Mouse (Mus musculus): ENCODE results near the gene Robo1.

The Robo1 gene

DNA sequence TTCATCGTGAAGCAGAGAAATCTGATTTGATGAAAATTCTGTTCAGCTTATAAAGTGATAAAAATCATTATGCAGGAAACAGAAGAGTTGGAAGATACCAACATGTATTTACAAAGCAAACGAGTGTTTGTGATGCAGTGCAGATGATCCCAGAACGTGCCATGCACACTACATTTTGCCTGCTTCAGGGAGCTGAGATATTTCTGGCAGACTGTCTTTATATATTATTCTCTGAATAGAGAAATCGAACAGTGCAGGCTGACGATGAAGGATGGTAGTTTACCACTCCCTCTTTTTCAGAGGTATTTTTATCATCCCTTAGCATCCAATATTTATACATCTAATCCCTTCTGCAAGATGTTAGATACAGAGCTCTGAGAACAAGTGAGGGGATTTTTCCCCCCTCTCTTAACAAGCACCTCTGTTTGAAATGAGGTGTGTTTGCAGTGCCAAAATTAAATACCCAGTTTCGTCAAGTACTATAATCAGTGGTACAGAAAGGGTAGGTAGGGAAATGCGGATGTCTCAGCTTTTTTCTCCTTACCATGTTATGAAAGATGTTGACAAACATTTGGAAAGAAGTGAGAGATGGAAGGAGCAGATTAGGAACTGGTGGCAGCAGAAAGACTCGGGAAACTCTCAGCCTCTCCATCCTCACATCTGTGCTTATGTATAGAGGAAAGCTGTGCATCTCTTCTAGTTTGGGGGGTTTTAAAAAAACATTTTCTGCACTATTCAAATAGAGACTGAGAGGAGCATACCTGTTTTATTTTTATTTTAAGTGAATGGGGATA is at the start of gene Robo1:
TSS of gene Robo1 (plus strand) at position 770 of the 794 bp plus-strand sequence.
- DNase-seq (ENCODE audit: low read depth, low spot score): no peak

DNA sequence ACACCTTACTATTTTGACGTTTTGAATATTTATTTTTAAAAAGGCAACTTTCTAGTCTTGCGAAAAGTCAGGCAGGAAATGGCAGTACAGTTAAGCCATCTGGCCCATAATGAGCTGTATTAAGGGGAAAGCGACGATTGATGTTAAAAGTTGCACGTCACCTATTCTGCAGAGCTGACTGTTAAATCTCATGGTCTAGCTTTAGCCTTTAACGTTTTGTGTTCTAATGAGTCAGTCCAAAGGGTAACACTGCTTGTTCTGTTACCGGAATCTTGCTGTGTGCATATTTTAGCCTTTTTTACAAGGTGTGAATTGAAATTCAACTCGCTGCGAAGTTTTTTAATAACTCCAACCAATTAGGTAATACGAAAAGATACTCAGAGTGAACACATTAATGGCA is 40.3 kb upstream of the Robo1 start:
- DNase-seq (ENCODE audit: low read depth, low spot score): no peak

DNA sequence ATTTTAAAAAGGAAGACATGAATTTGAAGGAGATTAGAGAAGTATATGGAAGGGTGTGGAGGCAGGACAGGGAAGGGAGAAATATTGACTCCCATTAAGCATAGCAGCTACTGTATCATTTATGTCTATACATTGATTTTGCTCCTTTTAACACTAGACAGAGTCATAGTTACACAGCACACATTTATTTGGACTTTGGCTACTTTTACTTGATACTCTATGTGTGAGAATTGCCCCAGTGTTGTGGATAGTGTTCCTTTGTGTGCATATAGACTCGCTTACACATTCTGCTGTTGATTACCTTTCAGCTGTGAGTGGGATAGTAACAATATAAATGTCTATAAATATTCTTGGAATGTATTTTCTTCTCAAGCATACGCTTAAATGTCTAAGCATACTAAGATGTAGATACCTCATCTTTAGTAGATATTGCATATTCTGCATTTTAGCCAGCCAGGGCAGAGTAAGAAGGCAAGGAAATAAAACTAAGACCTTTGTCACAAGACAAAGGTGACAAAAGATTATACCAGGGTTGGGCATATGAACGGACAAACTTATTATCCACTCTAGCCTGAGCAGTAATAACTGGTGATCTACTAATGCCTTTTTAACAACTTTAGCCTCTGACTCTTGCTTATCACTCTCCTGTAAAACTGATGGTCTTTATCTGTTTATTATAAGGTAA is 31.6 kb upstream of the Robo1 start:
- no peak for DNase-seq (ENCODE audit: low read depth, low spot score)

DNA sequence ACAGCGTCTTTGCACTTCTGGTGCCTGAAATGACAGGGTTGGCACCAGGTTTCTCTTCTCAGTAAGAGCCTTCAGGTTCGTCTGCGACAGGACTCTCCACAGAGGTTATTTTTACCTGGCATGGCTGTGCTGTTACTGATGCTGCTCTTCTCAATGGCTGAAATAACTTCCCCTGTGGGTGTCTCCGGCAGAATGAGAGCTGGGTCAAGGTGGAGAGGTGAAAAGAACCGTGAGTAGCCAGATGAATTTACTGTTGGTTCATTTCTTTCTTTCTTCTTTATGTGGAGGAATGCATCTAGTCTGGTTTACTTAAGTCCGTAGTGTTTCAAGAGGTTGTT is 194 bp downstream of the Robo1 start:
- no peak for DNase-seq (ENCODE audit: low read depth, low spot score)

DNA sequence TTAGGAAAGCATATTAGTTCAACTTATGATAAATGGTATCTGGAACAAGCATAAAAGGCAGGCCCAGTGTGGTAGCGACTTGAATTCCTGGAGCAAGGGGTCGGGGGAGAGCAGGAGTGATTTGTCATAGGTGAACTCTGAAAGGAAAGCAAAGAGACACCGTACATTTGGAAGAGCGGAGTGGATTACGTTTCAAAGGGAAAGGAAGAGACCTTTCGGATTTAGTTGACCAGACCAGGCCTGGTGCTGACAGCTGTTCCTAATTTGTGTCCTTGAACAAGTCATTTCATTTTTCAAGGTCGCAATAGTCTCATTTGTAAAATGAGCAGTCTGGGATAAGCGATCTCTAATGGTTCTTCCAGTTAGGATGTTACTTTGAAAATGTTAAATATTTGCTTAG is 19.2 kb downstream of the Robo1 start:
- DNase-seq (ENCODE audit: low read depth, low spot score): no peak

DNA sequence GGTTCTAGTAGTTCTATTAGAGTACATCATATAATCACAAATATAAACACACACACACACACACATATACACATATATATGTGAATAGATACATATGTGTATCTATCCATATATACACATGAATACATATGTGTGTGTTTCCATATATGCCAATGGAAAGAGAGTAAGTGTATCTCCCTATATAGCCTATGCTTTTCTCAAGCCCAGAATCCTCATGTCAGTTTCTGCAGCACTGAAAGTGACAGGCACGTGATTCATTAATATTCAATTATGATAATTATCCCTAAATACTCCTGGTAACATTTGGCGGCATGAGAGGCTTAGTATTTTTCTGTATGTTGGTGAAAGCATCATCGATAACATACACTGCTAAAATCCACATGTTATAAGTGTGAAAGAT is 20.5 kb downstream of the Robo1 start:
- DNase-seq (ENCODE audit: low read depth, low spot score): no peak

DNA sequence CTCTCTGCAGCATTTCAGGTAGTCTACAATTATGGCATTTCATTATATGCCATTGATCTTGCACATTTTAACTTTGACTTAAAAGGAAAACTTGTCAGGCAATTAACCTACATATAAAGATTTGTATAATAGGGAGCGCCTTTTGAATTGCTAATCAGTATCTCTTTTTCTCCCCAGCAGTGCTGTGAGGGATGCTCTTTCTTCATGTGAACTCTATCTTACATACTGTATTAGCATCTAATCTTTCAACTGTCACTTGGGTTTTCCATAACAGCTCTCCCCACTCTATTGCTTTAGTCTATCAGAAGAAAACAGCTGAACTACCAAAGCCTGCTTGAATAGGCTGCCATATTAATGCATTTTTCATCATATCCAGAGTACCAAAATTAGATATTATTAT is 29.7 kb downstream of the Robo1 start:
- no peak for DNase-seq (ENCODE audit: low read depth, low spot score)

DNA sequence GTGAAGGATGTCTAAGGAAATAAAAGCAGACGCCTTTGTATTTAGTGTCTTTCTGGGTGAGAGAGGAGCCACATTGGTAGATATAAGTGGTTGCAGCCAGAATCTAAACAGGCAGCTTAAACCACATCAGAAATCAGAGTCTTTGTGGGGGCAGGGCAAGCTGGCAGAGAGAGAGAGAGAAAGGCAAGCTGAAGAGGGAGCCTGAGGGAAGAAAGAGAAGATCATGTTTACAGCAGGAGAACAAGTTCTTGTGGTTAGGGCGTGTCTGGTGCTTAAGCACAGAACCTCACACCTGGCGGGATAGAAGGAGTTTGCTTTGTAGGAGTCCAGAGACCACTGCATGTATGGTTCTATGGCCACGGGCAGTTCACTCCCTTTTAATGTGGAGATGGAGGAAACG is 42.3 kb downstream of the Robo1 start:
- DNase-seq (ENCODE audit: low read depth, low spot score): no peak

DNA sequence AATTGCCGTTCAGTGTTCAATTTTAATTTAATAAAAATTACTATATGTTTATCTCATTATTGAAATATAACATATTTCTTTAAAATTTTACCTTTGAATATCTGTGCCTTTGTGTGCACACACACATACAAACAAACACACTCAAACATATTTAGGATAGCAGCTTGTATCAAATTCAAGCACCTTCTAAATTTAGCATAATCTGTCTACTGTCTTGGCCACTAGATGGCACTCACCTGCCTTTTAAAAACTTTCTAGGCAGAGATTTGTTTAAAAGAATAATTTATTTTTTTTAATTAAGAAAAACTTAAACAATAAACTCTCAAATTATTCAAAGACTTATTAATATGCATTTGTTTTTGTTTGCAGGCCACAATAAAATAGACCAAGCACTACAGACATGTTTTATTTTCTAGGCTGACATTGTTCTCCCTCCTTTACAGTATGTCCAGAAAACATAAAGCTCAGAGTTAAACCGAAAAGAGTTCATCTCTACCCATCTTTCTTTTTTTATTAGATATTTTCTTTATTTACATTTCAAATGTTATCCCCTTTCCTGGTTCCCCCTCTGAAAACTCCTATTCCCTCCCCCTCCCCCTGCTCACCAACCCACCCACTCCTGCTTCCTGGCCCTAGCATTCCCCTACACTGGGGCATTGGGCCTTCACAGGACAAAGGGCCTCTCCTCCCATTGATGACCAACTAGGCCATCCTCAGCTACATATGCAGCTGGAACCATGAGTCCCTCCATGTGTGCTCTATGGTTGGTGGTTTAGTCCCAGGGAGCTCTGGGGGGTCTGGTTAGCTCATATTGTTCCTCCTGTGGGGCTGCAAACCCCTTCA is 48.6 kb downstream of the Robo1 start:
- DNase-seq (ENCODE audit: low read depth, low spot score): peak; percentile 4

DNA sequence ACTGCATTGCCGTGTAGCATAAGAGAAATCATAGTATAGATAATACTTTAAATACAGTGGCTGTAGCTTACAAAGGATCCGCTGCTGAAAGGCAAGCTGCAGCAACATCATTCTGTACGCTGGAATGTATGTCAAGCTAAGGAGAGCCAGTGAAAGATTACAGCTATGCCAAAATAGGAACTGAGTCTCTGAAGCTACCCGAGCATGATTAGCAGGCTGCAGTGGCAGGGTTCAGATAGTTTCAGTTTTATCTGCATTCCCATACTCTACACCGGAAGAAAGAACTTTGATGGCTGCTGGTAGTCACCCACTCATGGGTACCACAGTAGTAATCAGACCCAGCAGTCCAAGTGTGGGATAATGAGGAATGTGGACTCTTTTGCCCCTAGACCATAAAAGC is 68.8 kb downstream of the Robo1 start:
- no peak for DNase-seq (ENCODE audit: low read depth, low spot score)

DNA sequence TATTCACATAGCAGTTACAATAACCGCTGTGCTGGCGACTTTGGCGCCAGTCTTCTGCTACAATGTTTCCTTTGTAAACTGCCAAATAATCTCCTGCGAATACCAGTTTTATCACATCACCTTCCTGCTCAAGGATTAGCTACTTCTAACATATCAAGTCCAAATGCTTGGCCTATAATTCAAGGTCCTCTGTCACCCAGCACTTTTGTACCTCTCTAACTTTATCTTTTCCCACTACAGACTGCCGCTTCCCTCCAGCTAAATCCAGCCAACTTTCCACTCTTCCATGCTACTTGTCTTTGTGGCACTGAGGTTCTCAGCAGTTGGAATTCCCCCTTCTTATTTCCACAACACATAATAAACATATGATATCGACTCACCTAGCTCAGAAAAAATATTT is 73.7 kb downstream of the Robo1 start:
- no peak for DNase-seq (ENCODE audit: low read depth, low spot score)

DNA sequence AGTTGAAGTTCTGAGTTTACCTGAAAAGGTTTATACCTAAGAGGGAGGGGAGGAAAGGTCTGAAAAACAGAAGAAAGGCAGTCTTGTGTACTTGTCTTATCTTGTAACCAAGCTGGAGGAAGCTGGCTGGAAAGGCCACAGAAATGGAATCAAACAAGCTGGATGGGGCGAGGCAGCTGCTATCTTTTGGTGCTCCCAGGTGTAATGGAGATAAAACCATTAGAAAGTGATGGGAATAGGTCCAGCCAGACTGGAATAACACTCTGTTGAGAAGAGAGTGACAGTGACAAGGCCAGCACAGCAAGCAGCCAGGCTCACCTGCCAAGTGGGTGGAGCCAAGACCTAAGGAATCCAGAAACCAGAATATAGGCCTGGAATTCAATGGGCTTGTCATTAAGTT is 75.5 kb downstream of the Robo1 start:
- no peak for DNase-seq (ENCODE audit: low read depth, low spot score)

DNA sequence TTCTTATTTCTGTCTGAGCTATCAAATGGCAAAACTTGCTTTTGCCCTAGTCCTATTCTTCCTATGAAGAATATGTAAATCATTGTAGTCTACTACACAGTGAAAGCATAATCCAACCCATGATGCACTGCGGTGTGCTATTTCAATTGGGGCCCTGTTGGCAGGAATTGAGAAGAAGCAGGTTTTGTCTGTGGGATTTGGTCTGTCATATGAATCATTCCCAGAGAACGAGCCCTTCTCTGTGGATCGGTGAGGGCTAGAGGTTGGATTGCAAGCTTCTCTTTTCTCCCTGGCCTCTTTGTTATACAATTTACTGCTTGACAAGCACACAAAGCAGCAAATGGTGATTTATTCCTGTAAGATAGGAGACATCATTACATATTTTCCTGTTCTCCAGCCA is 85.4 kb downstream of the Robo1 start:
- no peak for DNase-seq (ENCODE audit: low read depth, low spot score)

DNA sequence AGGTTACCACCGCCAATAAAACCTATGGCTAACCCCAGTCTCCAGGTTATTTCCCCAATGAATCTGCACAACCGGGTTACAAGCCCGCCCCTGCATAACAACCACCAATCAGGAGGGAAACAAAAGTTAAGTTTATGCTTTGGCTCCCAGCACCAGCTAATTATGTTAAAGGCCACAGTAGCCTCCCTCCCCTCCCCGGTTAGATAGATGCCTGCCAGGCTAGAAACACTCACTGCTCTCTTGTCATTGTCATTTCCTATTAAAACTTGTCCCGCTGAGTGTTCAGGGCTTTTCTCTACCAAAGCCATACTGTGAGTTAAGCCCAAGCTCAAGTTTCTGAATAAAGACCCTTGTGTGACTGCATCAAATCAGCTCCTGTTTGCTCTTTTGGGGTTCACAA is 90.7 kb downstream of the Robo1 start:
- no peak for DNase-seq (ENCODE audit: low read depth, low spot score)

DNA sequence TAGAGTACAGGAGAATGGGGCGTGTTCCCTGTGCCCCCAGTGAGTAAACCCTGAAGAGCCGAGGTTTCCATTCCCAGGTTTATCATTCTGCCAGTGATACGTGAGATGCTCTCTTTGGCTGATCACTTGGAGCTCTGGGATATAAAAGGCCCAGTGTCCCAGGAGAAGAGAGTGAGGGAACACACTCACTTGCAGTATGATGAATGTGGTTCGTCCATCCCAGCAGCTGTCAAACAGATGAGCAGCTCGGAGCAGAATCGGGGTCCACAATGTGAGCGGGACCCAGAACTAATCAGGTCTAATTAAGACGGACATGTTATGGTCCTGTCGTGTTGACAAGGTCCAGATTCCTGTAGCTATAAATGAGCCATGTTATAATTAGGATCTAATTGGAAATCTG is 94.3 kb downstream of the Robo1 start:
- DNase-seq (ENCODE audit: low read depth, low spot score): no peak

DNA sequence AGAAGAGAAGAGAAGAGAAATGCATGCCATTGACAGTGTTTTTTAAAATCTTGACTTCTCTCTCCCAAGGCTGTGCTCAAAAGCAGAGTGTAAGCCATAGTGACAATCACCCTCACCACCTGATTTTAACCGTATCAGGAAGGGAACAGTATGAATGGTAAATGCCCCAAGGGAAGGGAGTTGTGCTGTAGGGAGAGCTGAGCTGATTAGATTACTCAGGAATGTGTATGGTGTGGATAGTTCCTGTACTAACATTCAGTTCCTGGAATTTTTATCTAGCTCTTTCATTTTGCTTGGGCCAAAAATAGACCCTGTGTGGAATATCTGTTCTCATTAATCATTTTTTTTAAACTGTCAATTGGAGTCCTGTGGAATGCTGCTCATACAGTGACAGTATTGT is 101.7 kb downstream of the Robo1 start:
- no peak for DNase-seq (ENCODE audit: low read depth, low spot score)

DNA sequence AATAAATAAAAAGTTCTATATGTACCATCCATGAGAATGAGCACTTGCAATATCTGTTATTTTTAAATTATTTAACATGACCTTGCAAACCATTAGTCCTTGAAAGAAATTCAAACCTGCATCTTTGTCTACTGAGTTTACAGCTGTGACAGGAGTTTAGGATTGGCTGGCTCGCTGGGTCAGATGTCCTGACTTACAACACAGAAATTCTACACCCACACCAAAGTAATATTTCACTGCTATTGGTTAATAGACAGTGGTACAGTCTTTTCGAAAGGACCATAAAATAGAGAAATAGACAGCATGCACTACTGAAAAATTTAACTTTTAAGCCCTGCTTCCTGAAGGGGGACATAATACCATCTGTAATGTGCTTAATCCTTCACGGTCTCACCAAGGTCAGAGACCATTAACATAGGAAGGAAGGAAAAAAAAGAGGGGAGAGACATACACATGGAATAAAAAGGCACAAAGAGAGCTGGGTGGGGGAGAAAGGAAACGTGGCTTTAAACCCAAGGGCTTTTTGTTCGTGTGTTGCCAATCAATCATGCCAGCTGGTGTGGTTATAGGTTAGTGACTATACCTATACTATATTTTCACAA is 103.7 kb downstream of the Robo1 start:
- no peak for DNase-seq (ENCODE audit: low read depth, low spot score)

DNA sequence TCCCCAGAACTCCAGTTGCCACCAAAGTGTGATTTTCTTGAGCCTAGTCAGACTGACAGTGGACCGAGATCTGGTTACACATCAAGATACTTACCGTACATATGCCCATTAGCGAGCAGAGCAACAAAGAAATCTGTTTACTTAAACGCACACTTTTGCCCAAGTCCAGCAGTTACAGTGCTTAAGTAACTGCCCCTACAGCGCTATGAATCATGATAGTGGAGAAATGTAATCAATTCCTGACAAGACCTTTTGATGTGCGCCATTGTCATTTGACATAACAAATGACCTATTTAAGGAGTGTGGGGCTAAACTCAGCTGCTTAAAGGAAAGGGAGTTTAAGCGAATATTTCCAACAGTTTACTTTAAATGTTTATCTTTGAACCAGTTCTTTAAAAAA is 104.8 kb downstream of the Robo1 start:
- DNase-seq (ENCODE audit: low read depth, low spot score): no peak

DNA sequence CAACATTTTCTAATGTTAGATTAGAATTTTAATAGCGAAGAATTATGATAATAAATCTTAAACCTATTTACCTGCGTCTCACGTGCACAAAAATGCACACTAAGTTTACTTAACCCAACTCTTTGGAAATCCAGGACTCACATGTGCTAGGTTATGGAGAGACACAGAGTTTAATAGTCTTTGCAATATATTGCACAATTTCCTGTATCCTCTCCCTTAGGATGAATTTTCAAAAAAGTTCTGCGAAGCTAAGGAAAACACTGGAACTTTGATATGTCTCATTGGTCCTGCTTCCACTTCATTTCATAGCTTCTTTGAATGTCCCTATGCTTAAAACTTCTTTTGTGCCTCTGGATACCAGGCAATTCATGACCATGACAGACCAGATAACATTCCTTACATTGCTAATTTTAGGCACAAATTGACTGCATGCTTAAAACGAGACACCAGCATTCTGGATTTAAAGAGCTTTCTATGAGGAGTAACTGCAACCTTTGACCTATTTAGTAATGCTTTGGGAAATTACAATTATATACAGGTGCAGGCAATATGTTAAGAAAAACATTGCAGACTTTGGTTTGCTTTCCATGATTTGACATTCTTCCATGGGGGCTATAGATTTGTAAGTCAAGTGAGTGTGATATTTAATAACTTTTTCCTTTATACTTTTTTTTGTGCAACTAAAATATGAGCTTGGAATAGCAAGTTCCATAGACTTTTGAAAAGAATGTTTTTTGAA is 111.4 kb downstream of the Robo1 start:
- DNase-seq (ENCODE audit: low read depth, low spot score): no peak

DNA sequence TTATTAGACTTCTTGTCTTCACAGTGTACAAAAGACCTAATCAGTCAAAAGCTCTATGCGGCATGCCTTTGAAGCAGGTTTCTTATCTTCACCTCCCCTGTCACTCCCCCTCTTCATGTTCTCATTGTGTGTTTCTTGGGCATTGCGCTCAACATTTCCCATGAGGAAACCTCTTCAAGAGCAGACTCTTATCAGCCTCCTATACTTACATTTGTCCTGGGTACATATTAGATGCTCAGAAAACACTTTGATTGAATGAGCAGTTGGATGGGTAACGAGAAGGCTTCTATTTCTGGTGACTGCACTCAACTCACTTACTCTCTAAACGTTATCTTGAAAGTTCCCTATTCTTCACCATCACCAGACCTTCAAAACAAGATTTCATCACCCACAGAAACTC is 114.3 kb downstream of the Robo1 start:
- no peak for DNase-seq (ENCODE audit: low read depth, low spot score)

DNA sequence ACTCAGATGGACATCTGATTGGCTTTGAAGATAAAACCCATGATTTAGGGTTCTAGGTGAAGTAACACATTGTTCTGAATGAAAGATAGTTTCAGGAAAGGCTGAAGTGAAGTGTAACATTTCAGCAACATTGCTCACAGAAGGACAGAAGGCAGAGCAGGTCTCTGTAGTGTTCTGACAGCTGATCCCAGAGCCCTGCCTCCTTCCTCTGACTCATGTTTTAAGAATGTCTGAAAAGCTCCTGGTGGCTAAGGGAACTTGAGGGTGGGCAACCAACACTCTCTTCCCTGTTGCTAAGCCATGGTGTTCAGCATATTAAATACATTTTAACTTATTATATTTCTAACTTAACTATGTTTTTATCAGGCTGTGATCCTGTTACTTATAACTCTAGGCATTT is 126.3 kb downstream of the Robo1 start:
- no peak for DNase-seq (ENCODE audit: low read depth, low spot score)

All from retina, adult 2 months (tissue).